Mouse (Mus musculus) limb, embryonic 14.5 days (tissue): ENCODE results near the gene Rabepk. TPM values are rescaled to one million over a fixed set of nuclear protein-coding genes. Genes with fewer than 3 reads are reported as not detected.

Experiments used
- ATAC-seq: fragments of 200-750 bp; cut with Nextera tagmentation; 2 replicates; pipeline ENCODE4 v1.8.0; 2017; ENCODE audit warnings: low read depth, moderate number of reproducible peaks, moderate TSS enrichment; ENCODE audit not compliant: low FRiP score
- DNase-seq: peaks from one replicate; pipeline ENCODE4 v3.0.0-alpha.2; 2015; ENCODE audit warnings: low spot score
- H3K27ac ChIP-seq: fragments of 300-500 bp; sonication (generic); replicated peaks from 2 replicates; pipeline ENCODE4 v1.5.1; 2014; ENCODE audit warnings: low read depth, mild to moderate bottlenecking, low read length, moderate library complexity, mixed read lengths
- H3K27me3 ChIP-seq: fragments of 300-500 bp; sonication (generic); 2 replicates; pipeline ENCODE4 v1.6.1; 2014; ENCODE audit warnings: low read length, mixed read lengths; ENCODE audit not compliant: control insufficient read depth, insufficient read depth
- H3K36me3 ChIP-seq: fragments of 300-500 bp; sonication (generic); 2 replicates; pipeline ENCODE4 v1.6.1; 2014; ENCODE audit warnings: mild to moderate bottlenecking, low read length, moderate library complexity, mixed read lengths; ENCODE audit not compliant: control insufficient read depth, insufficient read depth
- H3K4me1 ChIP-seq: fragments of 300-500 bp; sonication (generic); 2 replicates; pipeline ENCODE4 v1.6.1; 2014; ENCODE audit warnings: antibody characterized with exemption, low read length, mixed read lengths; ENCODE audit not compliant: control insufficient read depth, insufficient read depth
- H3K4me2 ChIP-seq: fragments of 300-500 bp; sonication (generic); replicated peaks from 2 replicates; pipeline ENCODE4 v1.6.1; 2014; ENCODE audit warnings: low read depth, mild to moderate bottlenecking, low read length, moderate library complexity; ENCODE audit not compliant: severe bottlenecking
- H3K4me3 ChIP-seq: fragments of 300-500 bp; sonication (generic); replicated peaks from 2 replicates; pipeline ENCODE4 v1.5.1; 2014; ENCODE audit warnings: low read length
- H3K9ac ChIP-seq: fragments of 300-500 bp; sonication (generic); 2 replicates; pipeline ENCODE4 v1.6.1; 2014; ENCODE audit warnings: mild to moderate bottlenecking, low read depth, low read length, moderate library complexity; ENCODE audit not compliant: severe bottlenecking
- H3K9me3 ChIP-seq: fragments of 300-500 bp; sonication (generic); 2 replicates; pipeline ENCODE4 v1.6.1; 2016; ENCODE audit warnings: low read length; ENCODE audit not compliant: control insufficient read depth
- POLR2A ChIP-seq: fragments of 200-500 bp; IDR thresholded peaks from 2 replicates; pipeline ENCODE4 v1.8.0; 2012; ENCODE audit warnings: inconsistent platforms, mild to moderate bottlenecking, moderate library complexity, borderline replicate concordance; ENCODE audit not compliant: insufficient read depth, insufficient read length; ENCODE audit errors: extremely low read depth
- WGBS: fragments of 180-500 bp; shearing (Covaris S2); extraction: QIAGEN DNeasy Blood & Tissue Kit; methylation state at CpG from one replicate; pipeline ENCODE4 v1.1.7; 2014; 5-methylcytosine and 5-hydroxymethylcytosine counted together
- polyA plus RNA-seq, 2 experiments: library from polyadenylated mRNA; depleted of rRNA in 1 of 2; stranded (reverse) in 1 of 2; unstranded in 1 of 2; fragments of >200 nt; fragmentation: Nextera tagmentation in 1 of 2; extraction: Ambion mirVana in 1 of 2; gene quantifications; 2 replicates each; pipeline versions ENCODE4 v1.2.1 to v1.2.3; 2012 to 2014

Rabepk gene
- polyA plus RNA-seq, 2 experiments = 30.1 to 42.8 TPM

DNA sequence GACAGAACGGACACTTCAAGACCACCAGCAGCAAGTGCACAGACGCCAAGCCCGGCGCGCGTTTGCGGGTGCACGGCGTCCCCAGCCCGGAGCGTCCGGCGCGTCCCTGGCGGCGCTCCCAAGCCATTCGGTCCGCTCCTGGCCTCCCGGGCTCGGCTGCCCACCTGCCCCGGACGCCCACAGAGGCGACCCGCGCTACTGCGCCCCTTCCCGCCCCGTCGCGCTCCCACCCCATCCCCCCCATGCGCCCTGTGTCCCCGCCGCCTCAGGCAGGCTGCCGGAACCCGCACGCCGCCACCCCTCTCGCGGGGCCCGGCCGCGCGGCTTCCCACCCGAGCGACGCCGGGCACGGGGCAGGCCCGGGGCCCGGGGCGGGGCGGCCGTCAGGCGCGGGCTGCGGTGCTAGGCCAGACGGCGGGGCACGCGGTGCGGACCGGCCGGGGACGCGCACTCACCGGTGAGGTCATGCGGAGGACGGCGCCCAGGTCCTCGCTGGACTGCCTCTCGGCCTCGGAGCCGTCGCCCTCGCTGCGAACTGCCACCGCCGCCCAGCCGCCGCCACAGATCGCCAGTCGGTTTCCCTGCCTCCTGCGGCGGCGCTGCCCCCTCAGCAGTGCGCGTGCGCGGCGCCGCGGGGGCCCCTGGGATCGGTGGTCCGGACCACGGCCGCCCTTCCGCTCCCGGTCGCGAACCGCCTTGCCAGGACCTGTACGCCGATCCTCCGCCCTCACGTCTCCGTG is 45.7 kb downstream of the Rabepk start:
- under 1% methylated on average over 39 of the region's 106 CpGs for WGBS
- peak overlapping the region; percentile 66 for H3K4me2 ChIP-seq
- peak overlapping the region; percentile 91 for H3K4me3 ChIP-seq
- DNase-seq (peak; percentile 84), ATAC-seq (peak; percentile 90)
- peak overlapping the region; percentile 97 for H3K9ac ChIP-seq
- no peaks in the 10 kb centered on the region for H3K9me3 ChIP-seq
- H3K36me3 ChIP-seq = no peaks in the 10 kb centered on the region
- no peaks in the 10 kb centered on the region for H3K27me3 ChIP-seq
- H3K27ac ChIP-seq = peak overlapping the region; percentile 85
- 0 out of 2 replicates have a peak, but pooled peaks have one; percentile 37 for TF ChIP-seq POLR2A
- peaks cover 9% of the 10 kb centered on the region for H3K4me1 ChIP-seq

DNA sequence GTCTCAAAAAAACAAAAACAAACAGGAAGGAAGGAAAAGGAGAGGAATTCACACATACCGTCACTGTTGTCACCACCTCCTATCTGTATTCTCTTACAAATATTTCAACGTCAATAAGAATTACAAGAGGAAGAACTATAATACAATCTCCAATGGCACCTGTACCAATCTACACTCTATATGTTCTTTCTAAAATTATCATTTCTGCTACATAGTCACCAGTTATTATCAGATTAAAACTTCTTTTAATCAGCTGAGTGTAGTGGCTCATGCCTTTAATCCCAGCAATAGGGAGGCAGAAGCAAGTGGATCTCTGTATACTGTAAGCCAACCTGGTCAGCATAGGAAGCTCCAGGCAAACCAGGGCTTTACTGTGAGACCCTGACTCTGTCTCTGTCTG is 49.5 kb downstream of the Rabepk start:
- ATAC-seq (no peak), DNase-seq (no peak)
- TF ChIP-seq POLR2A = no peak
- Histone ChIP-seq H3K9ac (no peak overlapping the region), H3K4me2 (no peak overlapping the region), H3K9me3 (no peaks in the 10 kb centered on the region), H3K27me3 (no peaks in the 10 kb centered on the region), H3K36me3 (no peaks in the 10 kb centered on the region), H3K4me1 (peaks cover 9% of the 10 kb centered on the region), H3K27ac (no peak overlapping the region), H3K4me3 (no peak overlapping the region)
- 81% methylated on average over 2 of the region's 2 CpGs for WGBS

DNA sequence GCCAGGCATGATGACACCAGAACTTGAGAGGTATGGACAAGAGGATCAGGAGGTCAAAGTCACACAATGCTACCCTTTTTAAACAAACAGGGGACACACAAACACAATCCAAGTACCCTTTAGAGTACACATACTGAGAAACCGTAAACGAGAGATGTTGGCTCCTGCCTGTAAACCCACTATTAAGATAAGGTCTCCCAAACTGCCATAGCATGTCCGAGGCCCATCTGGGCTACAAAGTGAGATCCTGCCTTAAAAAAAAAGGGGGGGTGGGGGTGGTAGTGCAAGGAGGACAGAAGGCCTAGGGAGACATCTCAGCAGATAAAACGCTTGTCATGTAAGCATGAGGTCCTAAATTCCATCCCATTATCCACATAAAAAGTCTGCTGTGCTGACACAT is 51.2 kb downstream of the Rabepk start:
- ATAC-seq (no peak), DNase-seq (no peak)
- no peaks in the 10 kb centered on the region for H3K27me3 ChIP-seq
- no peak overlapping the region for H3K4me3 ChIP-seq
- no peak for TF ChIP-seq POLR2A
- no peaks in the 10 kb centered on the region; the same call in 1 of the 2 replicates for H3K36me3 ChIP-seq
- WGBS = 84% methylated on average over 4 of the region's 4 CpGs
- H3K4me1 ChIP-seq = peaks cover 6% of the 10 kb centered on the region
- H3K27ac ChIP-seq = no peak overlapping the region
- H3K9ac ChIP-seq = no peak overlapping the region
- H3K4me2 ChIP-seq = no peak overlapping the region
- H3K9me3 ChIP-seq = no peaks in the 10 kb centered on the region

DNA sequence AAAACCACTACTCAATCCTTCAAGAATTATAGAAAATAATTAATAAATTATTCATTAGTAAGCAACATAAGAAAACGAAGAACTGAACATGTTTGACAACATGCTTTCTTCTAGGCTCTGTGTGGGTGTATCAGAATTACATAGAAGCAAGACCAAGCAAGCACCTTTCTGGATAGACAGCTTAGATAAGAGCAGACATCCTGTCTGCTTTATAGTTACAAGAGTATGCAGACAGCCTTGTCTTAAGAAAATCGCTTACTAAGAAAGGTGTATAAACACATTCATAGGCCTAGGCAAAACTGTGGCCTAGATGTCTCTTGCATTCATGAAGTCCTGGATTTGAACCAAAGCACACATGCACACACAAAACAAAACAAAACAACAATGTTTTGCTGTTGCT is 54.0 kb downstream of the Rabepk start:
- DNase-seq = no peak
- H3K9ac ChIP-seq = no peak overlapping the region
- H3K27ac ChIP-seq = no peak overlapping the region
- H3K4me3 ChIP-seq = no peak overlapping the region
- WGBS = 91% methylated on average over 2 of the region's 2 CpGs
- no peak for ATAC-seq
- no peaks in the 10 kb centered on the region for H3K27me3 ChIP-seq
- H3K4me2 ChIP-seq = no peak overlapping the region
- H3K9me3 ChIP-seq = no peaks in the 10 kb centered on the region
- H3K36me3 ChIP-seq = no peaks in the 10 kb centered on the region; the same call in none of the 2 replicates
- H3K4me1 ChIP-seq = no peaks in the 10 kb centered on the region
- no peak for TF ChIP-seq POLR2A

DNA sequence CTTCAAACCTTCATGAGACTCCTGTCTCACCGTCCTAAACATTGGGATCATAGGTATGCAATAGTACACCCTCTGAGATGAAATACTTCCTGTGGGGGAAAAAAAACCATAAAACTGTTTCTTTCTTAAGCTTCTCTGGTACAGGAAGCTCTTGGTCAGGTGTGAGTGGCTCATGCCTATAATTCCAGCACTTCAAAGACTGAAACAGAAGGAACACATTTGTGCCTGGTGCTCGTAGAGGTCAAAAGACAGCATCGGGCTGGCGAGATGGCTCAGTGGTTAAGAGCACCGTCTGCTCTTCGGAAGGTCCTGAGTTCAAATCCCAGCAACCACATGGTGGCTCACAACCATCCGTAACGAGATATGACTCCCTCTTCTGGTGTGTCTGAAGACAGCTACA is 55.2 kb downstream of the Rabepk start:
- no peaks in the 10 kb centered on the region; the same call in none of the 2 replicates for H3K36me3 ChIP-seq
- no peak for DNase-seq
- H3K4me1 ChIP-seq = no peaks in the 10 kb centered on the region
- no peak overlapping the region for H3K27ac ChIP-seq
- no peaks in the 10 kb centered on the region for H3K27me3 ChIP-seq
- no peak for ATAC-seq
- WGBS = 73% methylated on average over 8 of the region's 8 CpGs
- no peak overlapping the region for H3K4me2 ChIP-seq
- no peak for TF ChIP-seq POLR2A
- no peaks in the 10 kb centered on the region for H3K9me3 ChIP-seq
- H3K4me3 ChIP-seq = no peak overlapping the region
- H3K9ac ChIP-seq = no peak overlapping the region
